Mouse (Mus musculus) regulatory T cell (primary cell): ENCODE results near the gene Lrrc55.
"Not testable (repeated sequence)": the region's sequence is repeated elsewhere in the genome, so short reads cannot be mapped to it uniquely, and the experiment has no call there.

ENCODE experiments used
- in situ Hi-C: fragments of 300-600 bp; cut with MboI, MseI; formaldehyde crosslinking; loops from one replicate; pipeline ENCODE4 v1.15.1; 2025; ENCODE audit warnings: high pct_unique_total_duplicates

Lrrc55 gene

DNA sequence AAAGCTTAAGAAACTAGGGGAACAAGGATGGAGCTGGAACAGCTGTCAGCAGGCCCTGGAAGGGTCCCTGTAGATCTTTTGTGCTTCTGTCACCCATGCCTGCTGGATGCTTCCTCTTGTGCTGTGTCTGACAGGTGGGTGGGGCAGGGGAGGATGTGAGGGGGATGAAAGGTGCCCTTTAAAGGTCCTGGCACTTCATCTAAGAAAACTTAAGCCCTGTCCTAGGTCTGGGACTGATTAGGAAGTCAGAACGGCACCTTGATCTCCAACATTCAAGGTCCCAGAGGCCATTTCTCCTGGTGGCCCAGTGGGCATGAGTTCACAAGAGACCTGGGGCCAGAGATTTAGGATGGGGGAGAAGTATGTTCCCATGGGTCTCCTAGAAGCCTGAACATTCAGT lies at the start of gene Lrrc55:
Lrrc55 (minus strand) TSS at position 297 of the 400 bp plus-strand sequence.
- in situ Hi-C loops = no loop called here

- in situ Hi-C loops = loop anchor here (5.0 kb wide), 1 partner anchor 124 kb away; no protein-coding TSS in a partner anchor
Observed at GRCm38 (mm10) chr2:85246506-85247082, 49.6 kb upstream of the Lrrc55 start.

DNA sequence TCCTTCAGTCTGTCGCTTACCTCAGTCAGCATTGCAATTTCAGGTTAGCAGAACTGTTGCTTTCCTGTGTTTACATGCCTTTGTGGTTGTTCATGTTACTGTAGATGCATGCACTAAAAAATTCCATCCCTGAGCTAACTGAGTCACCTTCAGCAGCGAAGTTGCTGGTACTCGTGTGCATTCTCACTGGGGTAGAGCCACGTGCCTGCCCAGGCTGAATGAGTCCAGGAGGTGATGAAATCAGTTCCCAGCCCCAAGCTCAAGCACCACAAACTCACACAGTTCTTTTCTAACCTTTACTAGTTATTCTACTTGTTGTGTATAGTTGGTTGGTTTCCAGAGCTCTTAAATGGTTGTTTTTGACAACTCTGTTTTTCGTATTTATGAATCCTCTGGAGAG lies 48.7 kb upstream of the Lrrc55 start:
- in situ Hi-C loops = loop anchor here (5.0 kb wide), 1 partner anchor 123 kb away; no protein-coding TSS in a partner anchor

GRCm38 (mm10) chr2:85238068-85238667 lies 41.2 kb upstream of the Lrrc55 start:
- in situ Hi-C loops = no loop called here

- in situ Hi-C loops = not testable (repeated sequence)
Observed at GRCm38 (mm10) chr2:85237231-85237630, 40.2 kb upstream of the Lrrc55 start.

DNA sequence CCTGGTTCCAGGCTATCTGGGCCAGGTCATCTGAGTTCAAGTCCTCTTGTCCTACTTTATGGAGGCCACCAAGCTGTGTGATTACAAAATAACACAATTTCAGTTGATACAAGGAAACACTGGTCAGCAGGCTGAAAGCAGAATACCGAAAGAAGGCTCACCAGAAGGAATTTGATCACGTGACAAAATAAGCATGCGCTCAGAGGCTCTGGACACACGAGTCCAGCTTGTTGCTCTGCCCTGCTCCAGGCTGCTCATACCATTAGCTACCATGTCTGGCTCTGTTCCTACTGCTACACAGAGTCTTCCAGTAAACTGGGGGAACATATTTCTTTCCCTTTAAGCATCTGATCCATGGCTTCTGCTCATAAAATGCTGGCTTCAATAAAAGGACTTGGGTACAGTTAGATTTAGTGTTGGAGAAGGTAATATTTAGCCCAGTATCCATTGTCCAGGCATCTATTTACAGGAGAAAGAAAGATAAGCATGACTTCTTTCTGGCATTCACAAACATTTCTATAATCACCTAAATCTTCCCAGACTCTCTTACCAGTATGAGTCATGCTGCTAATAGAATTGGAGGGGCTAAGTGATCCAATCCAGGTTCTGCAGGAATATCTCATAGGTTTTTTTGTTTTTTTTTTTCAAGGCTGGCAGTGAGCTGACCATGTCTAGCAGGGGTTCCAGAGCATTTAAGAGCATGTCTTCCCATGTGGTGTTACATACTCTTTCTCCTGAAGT lies 33.9 kb upstream of the Lrrc55 start:
- in situ Hi-C loops = no loop called here

GRCm38 (mm10) chr2:85229606-85230005 lies 32.6 kb upstream of the Lrrc55 start:
- in situ Hi-C loops = no loop called here

GRCm38 (mm10) chr2:85227816-85228335 lies 30.9 kb upstream of the Lrrc55 start:
- in situ Hi-C loops = no loop called here

DNA sequence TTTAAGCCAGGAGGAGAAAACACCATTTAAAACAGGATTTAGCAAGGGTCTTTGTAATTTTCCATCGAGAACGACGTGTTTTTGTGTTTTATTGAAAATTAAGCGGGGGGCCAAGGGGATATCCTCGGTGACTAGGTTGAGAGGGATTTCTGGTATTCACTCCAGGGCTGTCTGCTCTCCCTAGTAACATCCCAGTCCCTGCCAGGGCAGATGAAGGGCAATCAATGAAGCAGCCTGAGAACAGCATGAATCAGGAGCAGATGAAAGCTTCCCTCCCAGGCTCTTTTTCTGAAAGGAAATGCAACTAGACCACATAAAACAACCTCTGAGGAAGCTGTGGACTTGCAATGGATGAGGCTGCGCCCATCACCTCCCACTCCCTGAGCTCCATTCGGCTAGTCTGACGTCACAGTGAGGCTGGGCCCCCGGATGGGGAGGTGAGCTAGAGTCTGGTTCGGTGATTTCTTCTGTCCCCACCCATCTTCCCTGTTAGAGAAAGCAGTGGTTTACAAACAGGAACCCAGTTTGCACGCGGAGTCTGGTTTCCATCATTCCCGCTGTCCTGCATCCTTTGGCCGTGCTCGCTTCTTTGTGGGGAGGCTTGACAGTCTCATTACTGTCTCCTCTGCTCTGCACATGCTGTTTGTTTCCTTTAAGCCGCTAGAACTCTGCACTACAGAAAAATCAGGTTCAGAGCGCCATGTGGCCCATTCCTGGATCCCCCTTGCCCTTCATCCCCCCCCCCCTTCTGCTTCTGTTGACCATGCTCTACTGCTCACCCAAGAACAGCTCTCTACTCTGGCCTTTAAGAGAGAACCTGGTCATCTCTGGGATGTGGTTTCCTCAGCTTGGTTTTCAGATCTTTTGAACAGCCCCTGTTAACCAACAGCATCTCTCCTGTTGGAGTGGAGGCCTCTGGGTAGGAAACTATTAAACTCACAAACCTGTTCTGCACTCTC lies 27.5 kb upstream of the Lrrc55 start:
- in situ Hi-C loops = no loop called here

DNA sequence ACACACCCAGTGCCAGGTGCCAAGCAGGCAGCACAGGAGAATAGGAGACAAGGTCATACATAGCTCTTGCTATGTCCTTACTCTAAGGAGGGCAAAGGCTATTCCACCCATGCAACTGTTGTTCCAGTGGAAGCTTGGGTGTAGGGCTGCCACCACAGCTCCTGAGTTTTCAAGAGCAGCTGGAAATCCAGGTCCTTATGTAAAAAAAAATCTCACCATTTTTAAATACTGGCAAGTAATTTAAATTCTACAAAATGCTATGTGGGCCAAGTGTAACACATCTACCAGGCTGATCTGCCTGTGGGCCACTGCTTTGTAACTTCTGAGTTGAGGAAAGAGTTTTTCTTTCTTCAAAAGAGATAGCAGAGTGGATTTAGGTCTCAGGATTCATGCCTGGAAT lies 19.6 kb upstream of the Lrrc55 start:
- in situ Hi-C loops = no loop called here

DNA sequence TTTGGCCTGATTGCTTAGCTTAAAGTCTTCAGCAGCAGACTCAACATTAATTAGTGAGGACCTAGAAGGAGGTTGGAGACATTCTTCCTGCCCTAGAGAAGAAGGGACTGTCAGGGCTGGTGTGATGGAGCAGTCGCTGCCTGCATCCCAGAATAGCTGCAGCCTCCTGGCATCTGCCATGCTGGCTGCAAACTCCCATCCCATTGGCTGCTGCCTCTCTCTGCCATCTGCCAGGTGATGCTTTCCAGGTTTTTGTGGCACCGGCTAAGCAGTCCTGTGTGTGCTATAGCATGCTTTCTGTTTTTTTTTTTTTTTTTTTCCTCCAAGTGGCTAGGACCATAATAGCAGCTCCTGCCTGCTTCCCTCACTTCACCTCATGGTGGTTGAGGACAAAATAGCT lies 16.7 kb upstream of the Lrrc55 start:
- in situ Hi-C loops = no loop called here

GRCm38 (mm10) chr2:85209301-85209700 lies 12.3 kb upstream of the Lrrc55 start:
- in situ Hi-C loops = no loop called here

DNA sequence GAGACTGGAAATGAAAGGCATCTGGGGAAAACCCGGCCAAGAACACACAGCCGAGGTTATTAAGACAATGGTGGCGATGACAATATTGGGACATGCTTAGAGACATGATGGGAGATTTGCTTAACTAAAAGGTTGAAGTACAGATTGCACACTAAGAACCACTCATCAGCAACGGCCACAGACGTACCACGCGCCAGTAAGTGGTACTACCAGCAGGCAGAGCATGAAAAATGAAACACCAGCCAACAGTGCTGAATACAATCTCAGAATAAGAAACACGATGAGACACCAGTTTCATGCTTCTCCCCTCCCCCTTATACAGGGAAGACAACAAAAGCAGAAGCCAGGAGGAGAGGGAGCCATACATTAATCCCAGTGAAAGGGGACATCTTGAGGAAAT lies 8.2 kb upstream of the Lrrc55 start:
- in situ Hi-C loops = no loop called here

DNA sequence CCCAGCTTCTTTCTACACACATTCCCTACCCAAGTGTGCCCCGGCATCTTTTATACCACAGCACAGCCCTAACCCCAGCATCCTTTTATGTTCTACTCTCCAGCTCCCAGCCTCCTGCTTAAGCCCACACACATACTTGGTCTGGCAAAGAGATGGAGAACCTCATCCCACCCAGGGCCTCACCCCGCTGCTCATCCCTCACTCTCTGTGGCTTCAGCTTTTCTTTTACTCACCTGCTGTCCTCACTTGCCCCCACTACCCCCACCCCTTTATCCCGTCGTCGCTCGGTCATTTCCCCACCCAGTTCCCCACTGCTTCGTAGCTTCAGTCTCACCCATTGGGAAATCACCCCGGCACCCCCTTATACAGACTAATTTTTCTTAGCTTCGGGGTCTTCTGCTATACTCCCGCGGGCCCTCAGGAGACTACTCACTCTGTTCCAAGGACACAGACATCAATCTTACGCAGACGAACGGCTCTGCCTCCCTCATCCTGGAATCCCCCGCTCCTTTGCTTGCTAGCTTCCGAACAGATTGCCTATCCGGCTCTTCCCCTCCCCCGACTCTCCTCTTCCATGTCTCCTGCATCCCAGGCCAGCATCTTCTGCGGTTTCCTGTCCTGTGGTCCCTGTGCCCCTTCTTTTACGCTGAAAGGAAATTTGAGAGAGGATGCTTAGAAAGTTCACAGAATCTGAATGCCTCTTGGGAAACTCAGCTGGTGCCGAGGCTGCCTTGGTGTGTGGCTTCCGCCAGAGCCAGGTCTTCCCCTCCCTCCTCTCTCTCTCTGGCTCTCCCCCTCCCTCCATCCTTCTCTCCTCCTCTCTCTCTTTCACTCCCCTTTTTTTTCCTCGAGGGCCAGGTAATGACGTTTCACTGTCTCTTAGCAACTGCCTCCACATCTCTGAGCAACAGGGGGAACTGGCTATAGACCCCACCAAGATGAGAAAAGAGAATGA lies 1.3 kb upstream of the Lrrc55 start:
- in situ Hi-C loops = no loop called here

DNA sequence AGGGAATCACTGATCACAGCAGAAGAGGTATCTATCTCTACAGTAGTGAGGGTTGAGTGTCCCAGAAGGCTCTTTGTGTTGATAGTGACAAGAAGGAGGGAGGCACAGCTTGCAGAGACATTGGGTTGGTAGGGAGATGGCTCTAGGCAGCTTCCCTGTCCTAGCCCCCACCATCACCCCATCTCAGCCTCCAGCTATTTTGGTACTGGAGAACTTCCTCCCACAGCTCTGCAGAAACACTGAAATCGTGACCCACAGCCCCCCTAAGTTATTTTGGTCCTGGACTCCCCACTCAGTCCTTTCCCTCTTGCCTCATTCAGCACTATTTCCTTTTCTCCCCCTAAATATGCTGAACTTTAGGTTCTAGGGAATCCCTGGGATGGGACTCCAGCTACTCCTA lies 2.4 kb downstream of the Lrrc55 start:
- in situ Hi-C loops = no loop called here

DNA sequence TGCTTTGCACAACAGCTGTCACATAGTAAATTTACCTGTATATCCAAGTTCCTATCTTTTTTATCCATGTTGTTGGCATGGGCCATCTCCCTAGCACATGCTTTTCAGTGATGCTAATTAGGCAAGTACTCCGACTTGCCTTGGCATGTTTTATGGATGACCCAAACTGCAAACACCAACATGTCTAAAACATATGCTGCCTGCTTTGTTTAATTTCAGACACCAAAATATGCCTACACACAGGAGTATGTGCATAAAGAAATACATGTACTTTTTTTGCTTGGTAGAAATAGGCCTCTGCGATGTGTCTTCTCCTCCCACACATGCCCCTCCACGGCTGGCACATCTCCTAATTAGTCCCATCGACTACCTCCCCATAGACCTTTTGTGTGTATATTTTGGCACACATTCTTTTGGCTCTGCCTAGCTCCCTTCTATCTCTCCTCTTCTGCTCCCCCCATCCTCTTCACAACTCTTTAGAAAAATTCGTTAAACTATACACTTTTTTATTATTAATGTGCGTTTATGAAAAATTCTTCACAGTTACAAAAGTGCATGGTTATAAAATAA lies 9.3 kb downstream of the Lrrc55 start:
- in situ Hi-C loops = no loop called here

DNA sequence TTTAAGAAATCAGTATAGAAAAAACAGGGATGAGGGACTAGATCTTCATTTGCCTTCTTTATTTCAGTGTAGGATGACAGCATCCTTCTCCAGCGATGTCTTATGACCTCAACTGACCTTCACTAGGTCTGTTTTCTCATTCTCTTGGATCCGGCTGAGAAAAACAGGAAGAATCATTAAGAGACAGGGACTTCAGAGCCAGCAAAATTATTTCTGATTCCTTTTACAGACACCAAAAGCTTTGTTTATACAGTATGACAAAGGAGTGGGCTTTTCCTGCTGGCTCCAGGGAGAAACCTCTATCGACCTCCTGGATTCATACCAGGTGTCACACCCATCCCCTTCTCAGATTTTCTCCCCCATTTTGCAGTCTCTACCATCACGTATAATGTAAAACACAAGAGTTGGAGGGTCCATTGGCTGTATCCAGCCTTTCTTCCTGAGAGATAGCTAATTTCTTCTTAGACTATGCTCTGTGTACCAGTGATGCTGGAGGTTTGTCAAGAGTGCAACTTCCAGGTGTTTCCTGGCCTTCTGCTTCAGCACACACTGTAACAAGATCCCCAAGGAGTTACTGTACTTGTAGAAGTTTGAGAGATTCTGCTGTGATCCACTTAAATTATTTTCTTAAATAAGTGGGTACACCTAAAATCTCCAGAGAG lies 18.7 kb downstream of the Lrrc55 start:
- in situ Hi-C loops = no loop called here

- in situ Hi-C loops = no loop called here
Observed at GRCm38 (mm10) chr2:85173545-85173944, 23.5 kb downstream of the Lrrc55 start.

GRCm38 (mm10) chr2:85172763-85173103 lies 24.3 kb downstream of the Lrrc55 start:
- in situ Hi-C loops = no loop called here
